Mouse (Mus musculus) small intestine, adult 2 months (tissue): ENCODE data around the gene Pilra.

ENCODE experiments used
- CTCF ChIP-seq: fragments of 200-500 bp; IDR thresholded peaks from 2 replicates; pipeline ENCODE4 v1.5.1; 2012; ENCODE audit warnings: low read depth, mild to moderate bottlenecking, control low read depth, inconsistent platforms, low read length, moderate library complexity, mixed read lengths; ENCODE audit not compliant: insufficient replicate concordance, insufficient read length; ENCODE audit errors: extremely low read depth
- POLR2A ChIP-seq: fragments of 200-500 bp; IDR thresholded peaks from 2 replicates; pipeline ENCODE4 v1.6.1; 2012; ENCODE audit warnings: low read depth, mild to moderate bottlenecking, control low read depth, inconsistent platforms, low read length, moderate library complexity

- TF ChIP-seq CTCF = no peak
- no peak for TF ChIP-seq POLR2A
These were observed 12.5 kb downstream of the Pilra start for GRCm38 (mm10) chr5:137823455-137824045.
